Mouse (Mus musculus): ENCODE data around the gene Cyp2u1. TPM values are rescaled to one million over a fixed set of nuclear protein-coding genes. Genes with fewer than 3 reads are reported as not detected.
"Not testable (repeated sequence)": the region's sequence is repeated elsewhere in the genome, so short reads cannot be mapped to it uniquely, and the experiment has no call there.

Gene Cyp2u1
- total RNA-seq (2021), result 10 to 100 TPM; 33.7 to 34.8 TPM

DNA sequence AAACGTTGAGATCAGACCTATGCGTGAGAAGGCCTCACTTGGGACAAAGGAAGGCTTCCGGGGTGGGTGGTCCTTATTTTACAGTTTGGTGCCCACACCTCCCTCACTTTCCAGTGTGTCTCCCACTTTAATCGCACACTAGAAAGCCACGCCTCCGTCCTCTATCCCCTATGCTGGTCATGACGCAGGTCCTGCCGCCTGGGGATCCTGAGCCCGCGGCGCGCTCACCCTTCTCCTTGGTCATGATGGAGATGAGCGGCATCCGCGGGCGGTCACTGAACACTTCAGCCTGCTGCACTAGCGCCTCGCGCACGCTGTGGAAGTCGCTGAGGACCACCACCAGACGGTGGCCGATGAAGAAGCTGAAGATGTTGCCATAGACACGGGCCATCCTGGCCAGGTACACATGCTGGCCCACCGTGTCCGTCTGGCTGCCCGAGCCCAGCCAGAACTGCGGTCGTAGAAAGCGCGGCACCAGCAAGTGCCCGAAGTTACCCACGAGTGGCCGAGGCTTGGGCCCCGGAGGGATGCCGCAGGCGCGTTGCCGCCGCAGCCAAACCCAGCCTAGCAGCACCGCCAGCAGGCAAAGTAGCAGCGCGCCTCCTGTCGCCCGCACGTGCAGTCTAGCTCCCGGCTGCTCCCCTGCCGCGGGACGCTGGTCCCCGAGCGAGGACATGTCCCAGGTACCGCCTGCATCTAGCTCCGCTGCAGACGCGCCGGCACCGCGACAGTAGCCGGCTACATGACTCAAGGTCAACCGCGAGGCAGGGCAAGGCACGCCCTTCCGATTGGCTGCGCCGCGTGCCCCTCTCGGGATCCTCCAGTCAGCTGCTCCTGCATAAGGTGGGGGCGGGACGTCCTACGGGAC lies at the start of gene Cyp2u1:
TSS of gene Cyp2u1 (minus strand) at position 776 of the 868 bp plus-strand sequence.
- intact Hi-C loops (cut with DNase I), result loop anchor here (5.0 kb wide), 1 partner anchor 250 kb away; no protein-coding TSS in a partner anchor

DNA sequence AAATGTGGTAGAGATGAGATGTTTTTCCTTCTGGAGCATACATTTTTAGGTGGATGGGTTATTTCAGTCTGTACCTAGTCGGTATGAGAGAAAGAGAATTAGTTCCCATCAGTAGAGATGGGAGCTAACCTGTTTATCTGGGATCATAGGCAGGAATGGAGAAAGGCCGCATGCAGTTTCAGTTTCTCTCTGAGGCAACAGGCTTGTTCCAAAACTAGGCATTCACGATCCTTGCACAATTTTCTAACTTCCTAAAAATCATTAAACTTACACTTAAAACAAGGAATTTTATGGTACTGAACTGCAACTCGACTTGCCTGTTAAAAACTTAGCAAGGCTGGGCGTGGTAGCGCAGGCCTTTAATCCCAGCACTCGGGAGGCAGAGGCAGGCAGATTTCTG lies 47.5 kb upstream of the Cyp2u1 start:
- no peak for DNase-seq (ENCODE audit: low spot score)
- intact Hi-C loops (cut with DNase I), result no loop called here

More for the DNA sequence above, at the start of gene Cyp2u1:
- DNase-seq (ENCODE audit: low spot score), result peak; percentile 87

DNA sequence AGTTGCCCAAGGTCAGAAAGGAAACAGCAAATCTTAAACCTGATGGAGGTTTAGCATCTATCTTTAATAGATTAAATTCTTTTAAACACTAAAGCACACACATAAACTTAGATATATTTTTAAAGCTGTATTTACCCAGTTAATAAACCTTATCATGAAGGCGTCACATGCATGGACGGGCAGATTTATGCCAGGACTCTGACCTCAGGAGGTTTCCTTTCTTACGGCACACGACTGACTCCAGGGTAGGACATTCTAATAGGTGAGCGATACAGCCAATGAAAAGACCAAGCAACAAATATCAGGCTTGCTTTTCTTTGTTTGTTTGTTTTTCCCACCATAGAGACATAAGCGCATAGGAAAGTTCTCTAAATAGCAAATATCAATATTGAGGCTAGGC lies 46.0 kb upstream of the Cyp2u1 start:
- no peak for DNase-seq (ENCODE audit: low spot score)
- intact Hi-C loops (cut with DNase I), result no loop called here

GRCm38 (mm10) chr3:131348579-131348950 lies 45.5 kb upstream of the Cyp2u1 start:
- no peak for DNase-seq (ENCODE audit: low spot score)
- intact Hi-C loops (cut with DNase I), result no loop called here

DNA sequence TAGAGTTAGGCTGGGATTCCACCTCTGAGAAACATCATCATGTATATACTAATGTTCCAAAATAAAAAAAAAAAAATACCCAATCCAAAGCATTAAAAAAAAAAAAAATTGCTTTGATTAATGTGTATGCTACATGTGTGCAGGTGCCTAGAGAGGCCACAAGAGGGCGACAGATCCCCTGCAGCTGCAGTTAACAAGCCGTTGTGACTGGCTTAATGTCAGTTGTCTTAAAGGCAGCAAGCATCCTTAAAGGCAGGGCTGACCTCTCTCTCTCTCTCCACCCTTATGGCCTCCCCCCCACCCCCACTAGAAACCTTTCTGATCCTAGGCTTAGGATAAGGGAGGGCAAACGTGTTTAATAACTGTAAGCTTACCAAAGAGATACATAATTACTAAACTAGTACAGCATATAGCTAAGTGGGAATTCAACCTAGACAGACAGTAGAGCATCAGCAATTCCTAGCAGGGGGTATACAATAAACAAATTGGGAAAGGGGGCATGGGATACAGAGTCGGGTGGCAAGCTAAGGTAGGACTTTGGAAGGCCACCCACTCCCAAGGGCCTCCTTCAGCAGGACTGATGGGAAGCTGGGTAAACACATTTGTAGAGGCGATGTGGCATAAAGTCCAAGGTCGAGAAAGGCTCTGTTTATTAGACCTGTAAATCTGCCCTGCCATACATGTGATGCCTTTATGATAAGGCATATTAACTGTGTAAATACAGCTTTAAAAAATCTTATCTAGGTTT lies 45.0 kb upstream of the Cyp2u1 start:
- intact Hi-C loops (cut with DNase I), result no loop called here
- no peak for DNase-seq (ENCODE audit: low spot score)

- DNase-seq (ENCODE audit: low spot score), result no peak
- intact Hi-C loops (cut with DNase I), result no loop called here
Observed at GRCm38 (mm10) chr3:131345903-131346302, 42.9 kb upstream of the Cyp2u1 start.

DNA sequence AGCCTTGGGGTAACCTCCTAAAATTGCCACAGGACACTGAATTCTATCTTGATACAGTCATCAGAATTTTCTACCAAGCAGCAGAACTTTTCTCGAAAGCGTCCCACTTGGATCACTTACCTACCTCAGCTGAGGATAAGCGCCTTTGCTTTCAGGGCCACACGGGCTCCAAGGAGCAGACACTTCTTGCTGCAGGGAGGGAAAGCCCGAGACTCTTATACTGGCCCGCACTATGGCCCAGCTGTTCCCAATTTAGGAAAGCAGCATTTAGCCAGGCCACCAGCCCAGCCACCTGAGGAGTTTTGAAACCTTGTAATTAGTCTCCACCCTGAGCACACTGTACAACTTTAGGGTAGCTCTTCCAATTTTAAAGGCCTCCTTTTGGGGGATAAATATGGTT lies 40.3 kb upstream of the Cyp2u1 start:
- DNase-seq (ENCODE audit: low spot score), result no peak
- intact Hi-C loops (cut with DNase I), result no loop called here

DNA sequence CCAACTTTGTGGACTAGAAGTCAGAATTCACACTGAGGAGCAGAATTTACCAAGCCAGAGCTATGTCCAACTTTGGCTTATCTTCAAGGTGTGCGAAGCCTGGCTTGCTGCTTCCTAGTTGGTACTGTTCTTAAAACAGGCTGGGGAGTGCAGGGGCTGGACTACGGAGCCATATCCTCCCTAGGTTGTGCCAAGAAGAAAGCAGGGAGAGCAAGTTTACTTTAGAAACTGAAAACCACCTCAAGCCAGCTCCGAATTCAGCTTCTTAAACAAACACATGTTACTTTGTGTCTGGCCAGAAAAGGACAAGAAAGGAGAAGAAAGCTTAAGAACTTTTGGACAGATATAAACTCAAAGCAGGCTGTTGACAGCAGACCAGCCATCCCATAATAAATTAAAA lies 37.9 kb upstream of the Cyp2u1 start:
- no peak for DNase-seq (ENCODE audit: low spot score)
- intact Hi-C loops (cut with DNase I), result no loop called here

- no peak for DNase-seq (ENCODE audit: low spot score)
- intact Hi-C loops (cut with DNase I), result no loop called here
Observed at GRCm38 (mm10) chr3:131339280-131339679, 36.3 kb upstream of the Cyp2u1 start.

DNA sequence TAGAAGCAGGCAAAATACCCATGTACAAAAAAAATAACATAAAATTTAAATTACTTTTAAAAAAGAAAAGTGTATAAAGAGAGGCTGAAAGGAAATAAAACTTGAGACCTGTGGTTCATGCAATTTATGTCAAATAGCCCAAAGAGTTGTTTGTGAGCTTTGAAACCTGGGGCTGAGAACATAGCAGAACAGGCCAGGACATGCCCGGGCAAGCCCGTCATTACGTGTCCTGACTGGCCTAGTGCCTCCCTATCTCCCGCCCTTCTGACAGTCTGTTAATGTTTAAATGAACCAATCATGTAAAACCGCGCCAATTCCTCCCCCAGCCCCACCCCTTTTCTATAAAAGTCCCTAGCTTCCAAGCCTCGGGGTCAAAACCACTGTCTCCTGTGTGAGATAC lies 34.7 kb upstream of the Cyp2u1 start:
- DNase-seq (ENCODE audit: low spot score); intact Hi-C loops (cut with DNase I): not testable (repeated sequence)

DNA sequence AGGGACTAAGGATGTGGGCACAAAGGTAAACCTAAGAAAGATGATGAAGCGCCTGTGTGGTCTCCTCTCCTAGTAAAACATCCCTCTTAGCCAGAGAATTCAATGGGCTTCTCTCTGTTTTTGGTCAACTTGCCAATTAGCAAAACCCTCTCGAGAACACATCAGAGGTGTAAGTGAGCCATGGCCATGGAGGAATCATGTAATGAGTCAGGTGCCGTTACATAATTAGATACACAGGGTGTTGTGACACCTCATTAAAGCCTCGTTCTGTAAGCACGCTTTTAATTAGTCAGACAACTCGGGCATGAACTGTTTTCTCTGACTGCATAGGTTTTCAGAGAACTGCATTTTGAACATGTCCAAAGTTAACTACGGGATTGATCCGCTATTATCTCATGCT lies 33.6 kb upstream of the Cyp2u1 start:
- no peak for DNase-seq (ENCODE audit: low spot score)
- intact Hi-C loops (cut with DNase I), result no loop called here

- intact Hi-C loops (cut with DNase I), result no loop called here
Observed at GRCm38 (mm10) chr3:131335117-131335547, 32.1 kb upstream of the Cyp2u1 start.

DNA sequence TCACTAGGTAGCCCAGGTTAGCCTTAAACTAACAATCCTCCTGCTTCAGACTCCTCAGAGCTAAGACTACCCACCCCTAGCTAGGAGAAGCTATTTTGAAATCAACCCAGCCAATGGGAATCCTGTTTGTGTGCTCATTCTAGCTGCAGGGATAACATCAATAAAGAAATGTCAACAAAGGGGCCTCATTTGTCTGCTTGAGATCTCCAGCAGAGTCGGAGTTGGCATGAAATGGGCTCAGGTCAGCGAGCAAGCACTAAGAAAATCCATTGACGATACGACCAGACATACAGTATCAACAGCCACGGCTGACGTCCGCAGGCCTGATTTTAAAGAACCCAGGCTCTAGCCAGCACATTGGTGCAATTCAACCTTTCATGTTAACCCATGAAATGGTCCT lies 24.2 kb upstream of the Cyp2u1 start:
- no peak for DNase-seq (ENCODE audit: low spot score)
- intact Hi-C loops (cut with DNase I), result no loop called here

More at GRCm38 (mm10) chr3:131335117-131335547, 32.1 kb upstream of the Cyp2u1 start:
- no peak for DNase-seq (ENCODE audit: low spot score)

GRCm38 (mm10) chr3:131326637-131327036 lies 23.6 kb upstream of the Cyp2u1 start:
- intact Hi-C loops (cut with DNase I), result no loop called here
- no peak for DNase-seq (ENCODE audit: low spot score)

DNA sequence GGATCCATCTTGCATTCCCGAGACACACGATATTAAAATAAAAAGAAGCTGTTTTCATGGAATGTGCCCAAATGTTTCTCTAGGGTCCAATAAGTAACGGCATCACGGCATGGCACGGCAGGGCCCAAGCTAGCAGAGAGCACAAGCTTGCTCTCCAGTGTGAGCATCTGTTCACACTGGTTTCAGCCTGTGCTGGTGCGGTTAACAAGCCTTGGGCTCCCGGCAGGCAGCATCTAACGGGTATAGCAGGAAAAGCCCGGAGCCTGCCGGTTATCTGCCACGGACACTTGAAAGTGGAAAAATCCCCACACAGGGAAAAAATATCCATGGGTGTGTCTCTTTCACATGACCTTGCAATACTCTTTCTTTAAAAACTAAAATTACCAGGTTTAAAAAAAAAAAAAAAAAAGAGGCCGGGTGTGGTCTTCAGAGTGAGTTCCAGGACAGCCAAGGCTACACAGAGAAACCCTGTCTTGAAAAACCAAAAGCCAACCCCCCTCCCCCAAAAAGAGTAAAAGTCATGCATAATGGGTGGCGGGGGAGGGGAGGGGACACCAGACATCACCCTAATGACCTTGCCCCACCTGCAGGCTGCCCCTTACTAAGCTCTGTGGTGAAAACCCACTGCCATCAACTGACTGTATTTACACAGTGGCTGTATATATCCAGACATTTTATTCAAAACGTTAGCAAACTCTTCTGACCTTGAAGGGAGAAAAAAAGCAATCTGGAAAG lies 19.2 kb upstream of the Cyp2u1 start:
- intact Hi-C loops (cut with DNase I), result no loop called here
- DNase-seq (ENCODE audit: low spot score), result no peak

DNA sequence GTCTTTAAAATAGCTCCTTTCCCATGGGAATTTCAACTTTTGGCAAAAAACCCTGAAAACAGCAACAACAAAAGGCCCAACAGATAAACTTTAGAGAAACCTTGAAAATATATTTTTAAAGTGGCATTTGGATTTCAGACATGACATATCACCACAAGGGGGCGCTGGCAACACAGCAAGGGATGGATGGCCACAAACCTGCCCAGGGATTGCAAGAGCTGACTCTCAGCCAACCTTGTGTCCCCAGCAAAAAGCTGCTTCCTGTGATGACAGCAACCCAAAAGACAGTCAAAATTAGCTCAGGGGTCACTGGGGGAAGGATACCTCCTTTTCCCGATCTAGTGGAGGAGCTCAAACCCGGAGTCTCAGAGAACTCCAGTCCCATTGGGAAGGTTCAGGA lies 17.2 kb upstream of the Cyp2u1 start:
- peak; percentile 49 for DNase-seq (ENCODE audit: low spot score)
- intact Hi-C loops (cut with DNase I), result loop anchor here (1.0 kb wide), 2 partner anchors 204 to 232 kb away; no protein-coding TSS in a partner anchor

DNA sequence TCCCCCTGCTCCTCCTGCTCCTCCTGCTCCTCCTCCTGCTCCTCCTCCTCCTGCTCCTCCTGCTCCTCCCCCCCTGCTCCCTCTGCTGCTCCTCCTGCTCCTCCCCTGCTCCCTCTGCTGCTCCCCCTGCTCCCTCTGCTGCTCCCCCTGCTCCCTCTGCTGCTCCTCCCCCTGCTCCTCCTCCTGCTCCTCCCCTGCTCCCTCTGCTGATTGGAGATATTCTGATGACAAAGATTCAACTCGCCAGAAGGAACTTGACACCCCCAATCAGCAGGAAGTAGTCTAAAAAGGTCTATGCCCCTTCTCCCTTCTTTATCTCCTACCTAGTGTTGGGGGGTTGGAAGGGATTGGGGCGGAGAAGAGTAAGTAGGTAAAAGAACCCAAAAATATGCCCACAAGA lies 15.2 kb upstream of the Cyp2u1 start:
- intact Hi-C loops (cut with DNase I), result no loop called here
- DNase-seq (ENCODE audit: low spot score), result no peak

DNA sequence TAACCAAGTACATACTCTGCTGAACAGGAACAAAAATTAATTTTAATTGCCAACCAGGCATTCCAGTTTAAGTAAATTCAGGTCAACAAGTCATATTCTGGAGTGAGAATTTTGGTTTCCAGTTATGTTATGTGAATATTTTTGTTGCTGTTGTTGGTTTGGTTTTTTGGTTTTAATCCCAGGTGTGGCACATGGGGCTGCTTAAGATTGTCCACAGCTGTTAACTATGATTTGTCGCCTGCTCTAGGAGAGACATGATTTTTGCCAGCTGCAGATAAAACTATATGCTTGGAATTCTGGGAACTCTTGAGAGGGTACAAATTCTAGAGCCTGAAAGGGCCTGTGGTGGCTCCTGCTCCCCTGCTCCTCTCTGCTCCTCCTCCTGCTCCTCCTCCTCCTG lies 14.1 kb upstream of the Cyp2u1 start:
- intact Hi-C loops (cut with DNase I), result no loop called here
- DNase-seq (ENCODE audit: low spot score), result no peak

DNA sequence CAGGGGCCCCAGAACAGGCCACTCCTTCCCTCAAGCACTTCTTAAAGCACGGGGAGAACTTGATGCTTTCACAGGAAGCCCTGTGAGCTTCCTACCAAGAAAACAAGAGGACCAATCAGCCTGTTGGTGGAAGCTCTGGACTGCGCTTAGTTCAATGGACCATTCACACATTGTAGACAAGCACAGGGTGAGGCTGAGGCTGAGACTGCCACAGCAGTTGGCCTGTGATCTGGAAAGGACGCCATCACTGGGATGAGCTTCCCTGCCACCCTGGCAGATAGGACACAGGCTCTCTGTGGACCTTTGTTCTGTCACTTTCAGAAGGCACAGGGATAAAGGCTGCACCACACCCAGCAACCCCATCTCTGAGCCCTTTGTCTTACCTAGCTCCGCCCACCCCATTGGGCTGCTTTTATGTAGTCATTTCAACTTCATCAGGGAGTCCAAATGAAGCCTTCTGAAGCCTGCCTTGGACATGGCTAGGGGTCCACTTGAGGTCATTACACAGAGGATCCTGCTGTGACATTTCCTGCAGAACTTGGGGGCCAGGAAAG lies 13.0 kb upstream of the Cyp2u1 start:
- intact Hi-C loops (cut with DNase I), result no loop called here
- no peak for DNase-seq (ENCODE audit: low spot score)

DNA sequence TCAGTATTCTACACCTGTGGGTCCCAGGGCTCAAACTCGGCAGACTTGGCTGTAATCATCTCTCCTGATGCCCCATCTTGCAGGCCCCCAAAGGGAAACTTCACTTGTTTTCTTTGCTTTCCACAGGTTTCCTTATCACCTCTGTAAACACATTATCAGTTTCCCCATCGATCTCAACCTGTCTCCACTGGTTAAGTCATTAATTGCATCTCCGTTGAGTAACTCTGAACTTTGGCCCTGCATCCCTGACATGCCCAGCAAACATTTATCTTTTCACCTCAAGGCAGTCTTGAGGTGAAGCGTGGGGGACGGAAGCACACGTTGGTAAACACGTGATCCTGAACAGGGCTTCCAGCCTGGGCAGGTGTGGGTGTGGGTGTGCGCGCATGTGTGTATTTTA lies 9.3 kb upstream of the Cyp2u1 start:
- no peak for DNase-seq (ENCODE audit: low spot score)
- intact Hi-C loops (cut with DNase I), result no loop called here
